Mouse (Mus musculus): ENCODE data around the gene Rnf38. TPM values are rescaled to one million over a fixed set of nuclear protein-coding genes. Genes with fewer than 3 reads are reported as not detected.

Rnf38 gene
- polyA plus RNA-seq, 1 experiment from 2014 or later, result 24.3 TPM

DNA sequence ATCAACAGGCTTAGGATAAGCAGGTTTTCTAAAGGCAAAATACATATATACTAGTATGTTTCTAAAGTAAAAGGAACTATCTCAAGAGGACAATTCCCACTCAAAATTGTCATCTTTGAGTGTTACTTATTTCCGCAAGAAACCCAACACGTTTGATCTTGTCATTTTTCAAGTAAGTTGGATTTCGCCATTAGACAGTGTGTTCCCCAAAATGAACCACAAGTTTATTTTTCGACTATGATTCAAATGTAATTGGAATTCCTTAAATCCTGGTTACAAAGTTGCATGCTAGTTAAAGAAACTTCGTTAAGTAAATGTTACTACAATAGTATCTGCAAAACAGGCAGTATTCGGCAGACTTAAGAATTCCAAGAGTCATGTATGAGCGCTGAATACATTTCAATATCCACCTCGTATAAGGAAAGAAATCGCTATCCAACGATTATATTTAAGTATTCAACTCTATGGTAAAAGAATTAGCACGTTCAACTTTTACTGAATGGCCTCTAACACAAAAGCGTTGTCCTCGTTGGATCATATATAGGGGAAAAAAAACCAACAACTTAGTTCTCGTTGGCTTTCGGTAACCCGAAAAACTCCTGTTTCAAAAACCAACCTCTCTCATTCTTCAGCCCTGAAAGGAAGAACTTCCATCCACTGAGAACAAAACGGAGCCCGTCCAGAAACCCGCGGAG lies 66.7 kb downstream of the Rnf38 start:
- H3K36me3 ChIP-seq (ENCODE audit: control insufficient read depth, insufficient read depth, low read length), result no peaks in the 10 kb centered on the region
- peak overlapping the region; percentile 82 for H3K9ac ChIP-seq (ENCODE audit: low read depth, low read length)
- H3K4me1 ChIP-seq (ENCODE audit: control insufficient read depth, insufficient read depth, low read length), result peaks cover 23% of the 10 kb centered on the region
- no peaks in the 10 kb centered on the region for H3K9me3 ChIP-seq (ENCODE audit: control insufficient read depth, low read length)
- DNase-seq (ENCODE audit: low spot score) (no peak), ATAC-seq (ENCODE audit: low read depth) (no peak)
- H3K4me2 ChIP-seq (ENCODE audit: low read depth, low read length), result peak overlapping the region; percentile 60
- peak overlapping the region; percentile 98 for H3K27ac ChIP-seq (replicated peaks; ENCODE audit: low read depth, low read length)
- 2% methylated on average over 20 of the region's 20 CpGs for WGBS
- peak overlapping the region; percentile 75 for H3K4me3 ChIP-seq (ENCODE audit: low read depth, low read length)
- H3K27me3 ChIP-seq (replicated peaks; ENCODE audit: control insufficient read depth, insufficient read depth, low read length), result no peaks in the 10 kb centered on the region

GRCm38 (mm10) chr4:44164621-44165020 lies 69.0 kb downstream of the Rnf38 start:
- peaks cover 33% of the 10 kb centered on the region for H3K4me1 ChIP-seq (ENCODE audit: control insufficient read depth, insufficient read depth, low read length)
- no peak overlapping the region for H3K9ac ChIP-seq (ENCODE audit: low read depth, low read length)
- no peaks in the 10 kb centered on the region for H3K36me3 ChIP-seq (ENCODE audit: control insufficient read depth, insufficient read depth, low read length)
- H3K4me3 ChIP-seq (ENCODE audit: low read depth, low read length), result no peak overlapping the region
- WGBS, result 58% methylated on average over 5 of the region's 5 CpGs
- H3K9me3 ChIP-seq (ENCODE audit: control insufficient read depth, low read length), result no peaks in the 10 kb centered on the region
- ATAC-seq (ENCODE audit: low read depth) (no peak), DNase-seq (ENCODE audit: low spot score) (no peak)
- H3K4me2 ChIP-seq (ENCODE audit: low read depth, low read length), result no peak overlapping the region
- no peaks in the 10 kb centered on the region for H3K27me3 ChIP-seq (replicated peaks; ENCODE audit: control insufficient read depth, insufficient read depth, low read length)
- no peak overlapping the region for H3K27ac ChIP-seq (replicated peaks; ENCODE audit: low read depth, low read length)

DNA sequence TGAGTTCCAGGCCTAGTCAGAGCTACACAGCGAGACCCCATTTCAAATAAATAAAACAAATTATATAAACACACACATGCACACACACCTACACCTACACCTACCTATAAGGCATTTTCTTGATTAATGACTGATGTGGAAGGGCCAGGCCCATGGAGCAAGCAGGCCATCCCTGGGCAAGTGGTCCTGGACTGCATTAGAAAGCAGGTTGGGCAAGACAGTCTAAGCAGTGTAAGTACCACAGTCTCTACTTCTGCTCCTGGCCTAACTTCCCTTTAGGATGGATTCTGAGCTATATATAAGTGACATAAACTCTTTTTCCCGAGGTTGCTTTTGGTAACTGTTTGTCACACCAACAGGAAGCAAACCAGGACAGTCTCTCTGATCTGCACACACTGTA lies 70.6 kb downstream of the Rnf38 start:
- no peaks in the 10 kb centered on the region for H3K9me3 ChIP-seq (ENCODE audit: control insufficient read depth, low read length)
- ATAC-seq (ENCODE audit: low read depth), result no peak
- H3K27me3 ChIP-seq (replicated peaks; ENCODE audit: control insufficient read depth, insufficient read depth, low read length), result no peaks in the 10 kb centered on the region

DNA sequence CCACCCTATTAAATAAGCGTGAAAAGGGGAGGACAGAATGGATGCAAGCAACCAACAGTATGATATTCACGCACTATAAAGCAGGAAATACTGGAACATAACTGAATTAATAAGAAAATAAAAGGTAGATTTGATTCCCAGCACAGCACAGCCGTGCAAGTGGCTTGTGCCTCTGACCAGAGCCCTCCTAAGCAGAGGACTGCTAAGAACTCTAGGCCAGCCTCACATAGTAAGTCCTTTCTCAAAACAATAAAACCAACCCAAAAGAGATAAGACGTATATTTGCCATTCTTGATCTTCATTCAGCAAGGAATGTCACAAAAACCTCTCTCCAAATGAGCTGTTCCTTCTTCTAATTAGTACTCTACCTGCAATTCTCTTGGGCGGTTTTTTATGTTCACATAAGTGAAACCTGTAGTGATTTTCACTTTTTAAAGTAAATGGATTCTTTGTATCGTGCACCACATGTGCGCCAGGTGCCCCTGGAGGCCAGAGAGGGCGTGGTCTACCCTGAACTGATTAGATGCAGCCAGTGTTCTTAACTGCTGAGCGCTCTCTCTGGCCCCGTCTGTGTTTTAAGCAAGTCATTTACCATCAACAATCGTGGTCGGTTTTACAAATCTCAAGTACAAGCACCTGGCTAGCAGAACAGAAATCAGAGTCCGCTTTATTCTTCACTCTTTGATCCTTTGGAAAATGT lies 72.4 kb downstream of the Rnf38 start:
- 40% methylated on average over 13 of the region's 13 CpGs for WGBS
- peaks cover 9% of the 10 kb centered on the region; the same call in 1 of the 2 replicates for H3K36me3 ChIP-seq (ENCODE audit: control insufficient read depth, insufficient read depth, low read length)
- H3K9me3 ChIP-seq (ENCODE audit: control insufficient read depth, low read length), result no peaks in the 10 kb centered on the region
- DNase-seq (ENCODE audit: low spot score) (peak; percentile 30), ATAC-seq (ENCODE audit: low read depth) (no peak)
- H3K4me3 ChIP-seq (ENCODE audit: low read depth, low read length), result no peak overlapping the region
- peaks cover 30% of the 10 kb centered on the region for H3K4me1 ChIP-seq (ENCODE audit: control insufficient read depth, insufficient read depth, low read length)
- H3K27ac ChIP-seq (replicated peaks; ENCODE audit: low read depth, low read length), result no peak overlapping the region
- H3K9ac ChIP-seq (ENCODE audit: low read depth, low read length), result no peak overlapping the region
- H3K4me2 ChIP-seq (ENCODE audit: low read depth, low read length), result no peak overlapping the region
- no peaks in the 10 kb centered on the region for H3K27me3 ChIP-seq (replicated peaks; ENCODE audit: control insufficient read depth, insufficient read depth, low read length)

More for the DNA sequence above, 70.6 kb downstream of the Rnf38 start:
- H3K4me2 ChIP-seq (ENCODE audit: low read depth, low read length), result no peak overlapping the region
- no peak overlapping the region for H3K27ac ChIP-seq (replicated peaks; ENCODE audit: low read depth, low read length)
- H3K36me3 ChIP-seq (ENCODE audit: control insufficient read depth, insufficient read depth, low read length), result peaks cover 3% of the 10 kb centered on the region; the same call in 1 of the 2 replicates
- no peak overlapping the region for H3K4me3 ChIP-seq (ENCODE audit: low read depth, low read length)
- 64% methylated on average over 2 of the region's 2 CpGs for WGBS
- peaks cover 33% of the 10 kb centered on the region for H3K4me1 ChIP-seq (ENCODE audit: control insufficient read depth, insufficient read depth, low read length)
- no peak overlapping the region for H3K9ac ChIP-seq (ENCODE audit: low read depth, low read length)
- DNase-seq (ENCODE audit: low spot score), result no peak

GRCm38 (mm10) chr4:44159839-44160238 lies 73.8 kb downstream of the Rnf38 start:
- 79% methylated on average over 8 of the region's 8 CpGs for WGBS
- ATAC-seq (ENCODE audit: low read depth) (no peak), DNase-seq (ENCODE audit: low spot score) (no peak)
- Histone ChIP-seq H3K4me2 (ENCODE audit: low read depth, low read length) (no peak overlapping the region), H3K4me3 (ENCODE audit: low read depth, low read length) (no peak overlapping the region), H3K36me3 (ENCODE audit: control insufficient read depth, insufficient read depth, low read length) (peaks cover 9% of the 10 kb centered on the region; the same call in 1 of the 2 replicates), H3K27me3 (replicated peaks; ENCODE audit: control insufficient read depth, insufficient read depth, low read length) (no peaks in the 10 kb centered on the region), H3K9me3 (ENCODE audit: control insufficient read depth, low read length) (no peaks in the 10 kb centered on the region), H3K4me1 (ENCODE audit: control insufficient read depth, insufficient read depth, low read length) (peaks cover 17% of the 10 kb centered on the region), H3K27ac (replicated peaks; ENCODE audit: low read depth, low read length) (no peak overlapping the region), H3K9ac (ENCODE audit: low read depth, low read length) (no peak overlapping the region)

- Histone ChIP-seq H3K9ac (ENCODE audit: low read depth, low read length) (no peak overlapping the region), H3K27me3 (replicated peaks; ENCODE audit: control insufficient read depth, insufficient read depth, low read length) (no peaks in the 10 kb centered on the region), H3K4me1 (ENCODE audit: control insufficient read depth, insufficient read depth, low read length) (peaks cover 6% of the 10 kb centered on the region), H3K4me3 (ENCODE audit: low read depth, low read length) (no peak overlapping the region), H3K27ac (replicated peaks; ENCODE audit: low read depth, low read length) (no peak overlapping the region), H3K4me2 (ENCODE audit: low read depth, low read length) (no peak overlapping the region), H3K36me3 (ENCODE audit: control insufficient read depth, insufficient read depth, low read length) (peaks cover 15% of the 10 kb centered on the region), H3K9me3 (ENCODE audit: control insufficient read depth, low read length) (no peaks in the 10 kb centered on the region)
- DNase-seq (ENCODE audit: low spot score) (no peak), ATAC-seq (ENCODE audit: low read depth) (no peak)
- 57% methylated on average over 6 of the region's 6 CpGs for WGBS
Observed at GRCm38 (mm10) chr4:44156481-44156880, 77.1 kb downstream of the Rnf38 start.

DNA sequence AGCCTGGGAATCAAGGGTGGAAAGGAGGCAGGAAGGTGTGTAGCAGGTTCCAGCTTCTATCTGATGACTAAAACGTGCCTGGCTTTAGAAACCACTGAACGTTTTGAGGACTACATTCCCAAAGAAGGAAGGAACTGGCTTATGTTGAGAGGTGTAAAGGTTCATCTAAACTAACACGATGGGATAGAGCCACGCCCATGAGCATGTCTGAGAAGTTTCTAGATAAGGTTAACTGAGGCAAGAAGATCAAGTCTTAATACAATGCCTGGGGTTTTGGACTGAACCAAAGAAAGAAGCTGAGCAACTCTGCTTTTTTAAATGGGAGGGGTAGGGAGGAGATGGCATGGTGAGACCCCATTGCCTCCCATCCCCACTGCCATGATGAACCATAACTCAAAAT lies 78.7 kb downstream of the Rnf38 start:
- no peak overlapping the region for H3K4me3 ChIP-seq (ENCODE audit: low read depth, low read length)
- H3K4me2 ChIP-seq (ENCODE audit: low read depth, low read length), result no peak overlapping the region
- H3K27ac ChIP-seq (replicated peaks; ENCODE audit: low read depth, low read length), result no peak overlapping the region
- H3K36me3 ChIP-seq (ENCODE audit: control insufficient read depth, insufficient read depth, low read length), result peaks cover 29% of the 10 kb centered on the region
- H3K9me3 ChIP-seq (ENCODE audit: control insufficient read depth, low read length), result no peaks in the 10 kb centered on the region
- no peaks in the 10 kb centered on the region; the same call in 1 of the 2 replicates for H3K4me1 ChIP-seq (ENCODE audit: control insufficient read depth, insufficient read depth, low read length)
- ATAC-seq (ENCODE audit: low read depth), result no peak
- H3K27me3 ChIP-seq (replicated peaks; ENCODE audit: control insufficient read depth, insufficient read depth, low read length), result no peaks in the 10 kb centered on the region
- no peak overlapping the region for H3K9ac ChIP-seq (ENCODE audit: low read depth, low read length)
- WGBS, result 86% methylated on average over 4 of the region's 4 CpGs
- DNase-seq (ENCODE audit: low spot score), result no peak

- Histone ChIP-seq H3K9me3 (ENCODE audit: control insufficient read depth, low read length) (no peaks in the 10 kb centered on the region), H3K4me1 (ENCODE audit: control insufficient read depth, insufficient read depth, low read length) (no peaks in the 10 kb centered on the region; the same call in 1 of the 2 replicates), H3K9ac (ENCODE audit: low read depth, low read length) (no peak overlapping the region), H3K27ac (replicated peaks; ENCODE audit: low read depth, low read length) (no peak overlapping the region), H3K4me3 (ENCODE audit: low read depth, low read length) (no peak overlapping the region), H3K36me3 (ENCODE audit: control insufficient read depth, insufficient read depth, low read length) (peaks cover 42% of the 10 kb centered on the region), H3K27me3 (replicated peaks; ENCODE audit: control insufficient read depth, insufficient read depth, low read length) (no peaks in the 10 kb centered on the region), H3K4me2 (ENCODE audit: low read depth, low read length) (no peak overlapping the region)
- ATAC-seq (ENCODE audit: low read depth) (no peak), DNase-seq (ENCODE audit: low spot score) (no peak)
- WGBS, result 87% methylated on average over 4 of the region's 4 CpGs
Observed at GRCm38 (mm10) chr4:44152904-44153303, 80.7 kb downstream of the Rnf38 start.
